Mouse (Mus musculus): Measurements from ENCODE around the gene C4b. TPM values are rescaled to one million over a fixed set of nuclear protein-coding genes. Genes with fewer than 3 reads are reported as not detected.
A peak's percentile ranks its signal among the peaks of the same experiment; 100 is the strongest.
"Not testable (repeated sequence)": the region's sequence is repeated elsewhere in the genome, so short reads cannot be mapped to it uniquely, and the experiment has no call there.

The C4b gene
- polyA plus RNA-seq, 1 experiment from 2014 or later = 0.39 TPM

DNA sequence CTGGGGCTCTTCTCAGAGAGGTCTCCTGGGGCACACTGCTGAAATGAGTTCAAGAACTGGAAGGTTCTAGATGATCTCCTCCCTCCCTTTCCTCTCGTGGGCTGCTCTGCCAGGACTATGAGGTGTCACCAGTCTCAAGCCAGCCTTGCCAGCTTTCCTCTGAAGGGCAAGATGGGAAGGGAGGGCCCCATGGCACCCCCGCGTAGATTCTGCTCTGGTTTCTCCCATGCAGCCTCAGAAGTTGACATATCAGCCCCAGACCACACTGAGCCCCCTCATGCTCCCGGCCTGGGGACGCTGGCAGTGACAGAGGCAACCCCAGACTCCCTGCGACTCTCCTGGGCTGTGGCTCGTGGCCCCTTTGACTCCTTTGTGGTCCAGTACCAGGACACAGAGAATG, 28.2 kb downstream of the C4b start:
- not testable (repeated sequence) for H3K27me3 ChIP-seq (ENCODE audit: control insufficient read depth, insufficient read depth, low read depth, low read length); H3K9me3 ChIP-seq (replicated peaks; ENCODE audit: control insufficient read depth, low read length, poor library complexity, severe bottlenecking); ATAC-seq; H3K36me3 ChIP-seq (ENCODE audit: control insufficient read depth, insufficient read depth, low read length); H3K4me3 ChIP-seq (ENCODE audit: low read depth, low read length); H3K27ac ChIP-seq (ENCODE audit: low read length); H3K9ac ChIP-seq (ENCODE audit: low read depth, low read length); H3K4me1 ChIP-seq (ENCODE audit: control insufficient read depth, insufficient read depth, low read length); H3K4me2 ChIP-seq (ENCODE audit: low read length)
- 84% methylated on average over 6 of the region's 7 CpGs for WGBS

DNA sequence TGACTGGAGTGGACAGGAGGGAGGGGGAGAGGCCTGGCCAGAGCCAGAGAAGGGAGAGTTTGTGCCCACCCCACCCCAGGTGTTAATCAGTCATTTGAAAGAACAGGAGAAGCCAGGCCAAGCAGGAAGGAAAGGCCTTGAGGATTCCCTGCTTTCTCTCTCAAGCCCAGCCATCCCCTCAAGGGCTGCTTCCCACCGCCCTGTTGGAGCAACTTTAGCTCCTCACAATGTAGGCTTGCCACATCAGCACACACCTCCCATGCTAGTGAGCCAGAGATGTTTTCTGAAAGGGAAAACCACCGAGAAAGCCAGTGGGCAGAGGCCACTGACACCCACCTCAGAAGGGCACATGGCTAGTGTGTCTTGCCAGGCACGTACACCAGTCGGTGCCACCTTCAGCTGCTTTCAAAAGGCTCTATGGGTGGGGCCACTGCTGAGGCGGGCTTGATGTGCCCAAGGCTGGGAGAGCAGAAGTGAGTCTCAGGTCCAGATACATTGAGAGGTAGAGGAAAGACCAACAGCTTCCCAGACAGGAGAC, 28.7 kb downstream of the C4b start:
- H3K36me3 ChIP-seq (ENCODE audit: control insufficient read depth, insufficient read depth, low read length); H3K4me1 ChIP-seq (ENCODE audit: control insufficient read depth, insufficient read depth, low read length); H3K27me3 ChIP-seq (ENCODE audit: control insufficient read depth, insufficient read depth, low read depth, low read length); H3K9me3 ChIP-seq (replicated peaks; ENCODE audit: control insufficient read depth, low read length, poor library complexity, severe bottlenecking); H3K4me3 ChIP-seq (ENCODE audit: low read depth, low read length); H3K4me2 ChIP-seq (ENCODE audit: low read length); ATAC-seq; H3K27ac ChIP-seq (ENCODE audit: low read length); H3K9ac ChIP-seq (ENCODE audit: low read depth, low read length): not testable (repeated sequence)
- 87% methylated on average over 5 of the region's 5 CpGs for WGBS

DNA sequence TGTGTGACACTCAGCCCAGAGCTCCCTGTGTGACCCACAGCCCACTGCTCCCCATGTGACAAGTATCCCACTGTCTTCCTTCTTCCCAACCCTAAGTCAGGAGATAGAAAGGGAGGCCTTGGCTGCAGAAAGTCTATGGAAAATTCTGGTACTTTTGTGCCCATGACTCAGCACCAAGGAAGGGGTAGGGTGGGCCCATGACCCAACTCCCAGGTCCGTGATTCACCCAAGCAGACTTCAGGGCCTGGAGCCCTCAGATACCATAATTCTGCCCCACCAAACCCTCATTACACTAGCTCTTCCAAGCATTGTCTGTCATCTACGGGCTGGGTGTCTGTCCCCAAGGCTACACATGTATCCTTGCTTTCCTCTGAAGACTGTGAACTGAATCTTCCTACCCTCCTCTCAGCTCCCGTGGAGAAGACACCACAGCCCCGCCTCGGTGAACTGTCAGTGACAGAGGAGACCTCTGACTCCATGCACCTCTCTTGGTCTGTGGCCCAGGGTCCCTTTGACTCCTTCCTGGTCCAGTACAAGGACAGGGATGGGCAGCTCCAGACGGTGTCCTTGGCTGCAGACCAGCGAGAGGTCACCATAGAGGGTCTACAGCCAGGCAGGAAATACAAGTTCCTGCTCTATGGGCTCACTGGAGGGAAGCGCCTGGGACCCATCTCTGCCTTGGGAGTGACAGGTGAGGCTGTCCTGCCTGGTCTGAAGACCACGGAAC, 29.3 kb downstream of the C4b start:
- not testable (repeated sequence) for H3K27ac ChIP-seq (ENCODE audit: low read length); ATAC-seq; H3K36me3 ChIP-seq (ENCODE audit: control insufficient read depth, insufficient read depth, low read length); H3K4me3 ChIP-seq (ENCODE audit: low read depth, low read length); H3K4me1 ChIP-seq (ENCODE audit: control insufficient read depth, insufficient read depth, low read length); H3K9ac ChIP-seq (ENCODE audit: low read depth, low read length); H3K9me3 ChIP-seq (replicated peaks; ENCODE audit: control insufficient read depth, low read length, poor library complexity, severe bottlenecking); H3K4me2 ChIP-seq (ENCODE audit: low read length); H3K27me3 ChIP-seq (ENCODE audit: control insufficient read depth, insufficient read depth, low read depth, low read length)
- WGBS = 86% methylated on average over 9 of the region's 9 CpGs

DNA sequence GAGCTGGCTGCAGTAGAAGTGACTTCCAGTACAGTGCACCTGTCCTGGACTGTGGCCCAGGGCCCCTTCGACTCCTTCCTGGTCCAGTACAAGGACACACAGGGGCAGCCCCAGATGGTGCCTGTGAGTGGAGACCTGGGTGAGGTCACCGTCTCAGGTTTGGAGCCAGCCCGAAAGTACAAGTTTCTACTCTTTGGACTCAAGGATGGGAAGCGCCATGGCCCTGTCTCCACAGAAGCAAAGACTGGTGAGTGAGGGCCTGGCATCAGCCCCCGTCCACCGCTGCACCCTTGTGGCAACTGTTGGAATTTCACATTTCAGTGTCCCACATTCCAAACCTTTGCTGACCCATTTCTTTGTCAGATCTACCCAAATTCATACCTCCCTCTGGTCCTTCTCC, 30.7 kb downstream of the C4b start:
- H3K4me2 ChIP-seq (ENCODE audit: low read length) = no peak overlapping the region
- no peak for ATAC-seq
- H3K27ac ChIP-seq (ENCODE audit: low read length) = no peak overlapping the region
- 45% methylated on average over 6 of the region's 6 CpGs for WGBS
- no peak overlapping the region for H3K9ac ChIP-seq (ENCODE audit: low read depth, low read length)
- H3K4me3 ChIP-seq (ENCODE audit: low read depth, low read length) = no peak overlapping the region
- H3K4me1 ChIP-seq (ENCODE audit: control insufficient read depth, insufficient read depth, low read length) = no peaks in the 10 kb centered on the region
- no peaks in the 10 kb centered on the region for H3K36me3 ChIP-seq (ENCODE audit: control insufficient read depth, insufficient read depth, low read length)
- no peaks in the 10 kb centered on the region for H3K27me3 ChIP-seq (ENCODE audit: control insufficient read depth, insufficient read depth, low read depth, low read length)
- H3K9me3 ChIP-seq (replicated peaks; ENCODE audit: control insufficient read depth, low read length, poor library complexity, severe bottlenecking) = no peaks in the 10 kb centered on the region

DNA sequence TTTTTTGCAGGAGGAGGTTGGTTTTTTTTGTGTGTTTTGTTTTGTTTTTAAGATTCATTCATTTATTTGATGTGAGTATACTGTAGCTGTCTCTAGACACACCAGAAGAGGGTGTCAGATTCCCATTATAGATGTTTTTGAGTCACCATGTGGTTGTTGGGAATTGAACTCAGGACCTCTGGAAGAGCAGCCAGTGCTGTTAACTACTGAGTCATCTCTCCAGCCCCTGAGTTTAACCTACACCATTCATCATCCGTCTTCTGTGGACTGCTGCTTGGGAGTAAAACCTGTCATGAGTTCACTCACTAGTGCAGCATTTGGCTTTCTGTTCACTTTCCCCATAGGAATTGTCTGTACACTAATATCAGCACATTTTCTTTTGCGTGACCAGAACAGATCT, 37.2 kb downstream of the C4b start:
- not testable (repeated sequence) for H3K27me3 ChIP-seq (ENCODE audit: control insufficient read depth, insufficient read depth, low read depth, low read length); ATAC-seq; H3K27ac ChIP-seq (ENCODE audit: low read length); H3K4me2 ChIP-seq (ENCODE audit: low read length); H3K9ac ChIP-seq (ENCODE audit: low read depth, low read length); H3K36me3 ChIP-seq (ENCODE audit: control insufficient read depth, insufficient read depth, low read length); H3K4me1 ChIP-seq (ENCODE audit: control insufficient read depth, insufficient read depth, low read length); H3K9me3 ChIP-seq (replicated peaks; ENCODE audit: control insufficient read depth, low read length, poor library complexity, severe bottlenecking); H3K4me3 ChIP-seq (ENCODE audit: low read depth, low read length)
- 84% methylated on average over 2 of the region's 2 CpGs for WGBS

DNA sequence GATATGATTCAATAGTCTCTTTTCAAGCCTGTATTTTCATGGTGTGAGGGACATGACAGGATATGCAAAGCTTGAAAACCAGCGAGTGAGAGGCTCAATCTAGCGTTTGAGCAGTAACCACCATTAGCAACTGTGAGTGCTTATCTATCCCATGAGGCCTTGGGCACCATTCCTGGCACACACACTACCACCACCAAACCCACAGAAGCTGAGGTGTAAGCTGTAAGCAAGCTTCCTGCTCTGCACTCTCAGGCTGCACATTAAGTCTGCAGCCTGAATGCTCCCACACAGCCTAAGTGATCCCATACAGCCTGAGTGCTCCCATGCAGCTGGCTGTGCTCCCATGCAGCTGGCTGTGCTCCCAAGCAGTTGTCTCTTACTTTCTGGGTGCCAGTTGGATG, 43.0 kb downstream of the C4b start:
- Histone ChIP-seq H3K27me3 (ENCODE audit: control insufficient read depth, insufficient read depth, low read depth, low read length) (no peaks in the 10 kb centered on the region), H3K27ac (ENCODE audit: low read length) (0 out of 2 replicates have a peak overlapping the region, but pooled peaks have one; percentile 15), H3K36me3 (ENCODE audit: control insufficient read depth, insufficient read depth, low read length) (no peaks in the 10 kb centered on the region), H3K4me1 (ENCODE audit: control insufficient read depth, insufficient read depth, low read length) (peaks cover 4% of the 10 kb centered on the region; the same call in 1 of the 2 replicates), H3K4me2 (ENCODE audit: low read length) (no peak overlapping the region), H3K4me3 (ENCODE audit: low read depth, low read length) (no peak overlapping the region), H3K9me3 (replicated peaks; ENCODE audit: control insufficient read depth, low read length, poor library complexity, severe bottlenecking) (no peaks in the 10 kb centered on the region), H3K9ac (ENCODE audit: low read depth, low read length) (no peak overlapping the region)
- WGBS = 64% methylated on average over 2 of the region's 2 CpGs
- no peak for ATAC-seq

DNA sequence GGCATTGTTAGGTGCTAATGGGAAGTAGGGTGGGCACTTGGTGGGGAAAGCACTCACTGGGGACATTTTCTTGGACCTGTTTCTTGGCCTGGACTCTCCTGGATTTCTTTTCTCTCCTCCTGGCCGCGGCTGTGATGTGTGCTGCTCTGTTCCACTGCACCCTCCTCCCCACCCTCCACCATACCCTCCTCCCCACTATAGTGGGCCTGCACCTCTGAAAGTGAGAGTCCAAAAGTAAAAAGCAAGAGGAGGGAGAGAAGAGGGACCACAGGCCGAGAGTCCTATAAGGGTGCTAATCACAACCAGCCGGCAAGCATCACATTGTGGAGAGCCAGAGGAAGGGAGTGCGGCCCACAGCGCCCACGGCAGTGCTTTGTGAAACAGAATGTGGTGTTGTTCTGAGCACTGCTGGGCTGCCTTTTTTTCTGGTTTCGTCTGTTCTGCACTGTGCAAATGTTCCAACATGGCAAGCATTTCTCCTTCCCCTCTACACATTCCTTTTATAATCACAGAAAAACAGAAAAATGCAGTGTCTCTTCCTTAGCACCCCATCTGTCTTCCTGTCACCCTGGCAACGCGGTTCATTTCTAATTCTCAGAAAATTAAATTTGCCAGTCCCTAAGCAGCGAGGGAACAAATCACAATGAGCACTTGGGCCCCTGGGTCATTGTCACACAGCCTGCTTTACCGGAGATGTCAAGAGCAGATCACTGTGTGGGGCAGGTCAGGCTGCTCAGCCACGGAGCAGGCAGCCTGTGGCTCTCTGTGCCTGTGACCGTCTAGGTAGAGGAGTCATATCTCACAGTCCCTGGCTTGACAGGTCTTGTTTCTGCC, 43.9 kb downstream of the C4b start:
- Histone ChIP-seq H3K9ac (ENCODE audit: low read depth, low read length) (no peak overlapping the region), H3K36me3 (ENCODE audit: control insufficient read depth, insufficient read depth, low read length) (no peaks in the 10 kb centered on the region), H3K4me2 (ENCODE audit: low read length) (no peak overlapping the region), H3K27ac (ENCODE audit: low read length) (peak overlapping the region; percentile 40), H3K9me3 (replicated peaks; ENCODE audit: control insufficient read depth, low read length, poor library complexity, severe bottlenecking) (no peaks in the 10 kb centered on the region), H3K4me3 (ENCODE audit: low read depth, low read length) (no peak overlapping the region), H3K4me1 (ENCODE audit: control insufficient read depth, insufficient read depth, low read length) (peaks cover 4% of the 10 kb centered on the region; the same call in 1 of the 2 replicates), H3K27me3 (ENCODE audit: control insufficient read depth, insufficient read depth, low read depth, low read length) (no peaks in the 10 kb centered on the region)
- ATAC-seq = peak; percentile 64
- 40% methylated on average over 12 of the region's 14 CpGs for WGBS

DNA sequence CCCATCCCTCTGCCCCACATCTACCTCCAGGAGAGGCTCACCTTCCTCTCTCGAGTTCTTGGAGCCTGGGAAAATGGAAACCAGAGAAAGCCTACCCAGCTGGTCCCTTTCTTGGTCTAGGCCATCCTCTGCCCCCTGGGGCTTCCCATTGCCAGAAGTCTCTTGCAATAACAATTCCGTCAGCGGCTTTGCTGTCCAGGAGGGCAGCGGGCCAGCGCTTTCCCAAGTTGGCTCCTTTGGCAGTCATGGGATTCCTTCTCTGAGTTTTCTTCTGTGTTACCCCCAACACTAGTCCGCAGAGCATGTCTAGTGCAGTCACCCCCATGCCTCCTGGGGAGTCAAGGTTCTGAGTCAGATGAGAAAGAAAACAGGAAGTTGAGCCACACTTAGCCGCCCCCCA, 50.8 kb downstream of the C4b start:
- H3K9me3 ChIP-seq (replicated peaks; ENCODE audit: control insufficient read depth, low read length, poor library complexity, severe bottlenecking) = no peaks in the 10 kb centered on the region
- H3K4me1 ChIP-seq (ENCODE audit: control insufficient read depth, insufficient read depth, low read length) = no peaks in the 10 kb centered on the region
- WGBS = 62% methylated on average over 7 of the region's 7 CpGs
- H3K4me2 ChIP-seq (ENCODE audit: low read length) = no peak overlapping the region
- no peak overlapping the region for H3K4me3 ChIP-seq (ENCODE audit: low read depth, low read length)
- no peak for ATAC-seq
- no peak overlapping the region for H3K9ac ChIP-seq (ENCODE audit: low read depth, low read length)
- H3K36me3 ChIP-seq (ENCODE audit: control insufficient read depth, insufficient read depth, low read length) = no peaks in the 10 kb centered on the region
- H3K27me3 ChIP-seq (ENCODE audit: control insufficient read depth, insufficient read depth, low read depth, low read length) = no peaks in the 10 kb centered on the region
- no peak overlapping the region for H3K27ac ChIP-seq (ENCODE audit: low read length)

DNA sequence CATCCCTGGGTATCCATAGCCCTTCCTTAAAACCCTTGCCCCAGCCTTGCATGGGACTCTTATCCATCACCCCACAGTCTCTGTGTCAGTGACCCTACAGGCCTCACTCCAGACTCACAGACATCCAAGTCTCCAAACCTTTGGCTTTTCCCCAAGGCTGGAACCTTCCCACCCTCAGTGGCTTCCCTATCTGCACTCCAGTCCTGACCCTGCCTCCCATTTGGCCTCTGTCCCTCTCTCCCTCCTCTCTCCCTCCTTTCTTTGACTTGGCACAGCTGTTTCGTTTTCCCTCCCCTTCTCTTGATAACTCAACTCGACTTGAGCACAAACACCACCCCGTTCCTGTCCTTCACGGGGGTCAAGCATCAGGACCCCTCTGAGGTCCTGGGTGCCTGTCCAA, 53.2 kb downstream of the C4b start:
- Histone ChIP-seq H3K4me2 (ENCODE audit: low read length) (no peak overlapping the region), H3K27ac (ENCODE audit: low read length) (no peak overlapping the region), H3K4me3 (ENCODE audit: low read depth, low read length) (no peak overlapping the region), H3K9ac (ENCODE audit: low read depth, low read length) (no peak overlapping the region), H3K36me3 (ENCODE audit: control insufficient read depth, insufficient read depth, low read length) (no peaks in the 10 kb centered on the region), H3K4me1 (ENCODE audit: control insufficient read depth, insufficient read depth, low read length) (no peaks in the 10 kb centered on the region), H3K27me3 (ENCODE audit: control insufficient read depth, insufficient read depth, low read depth, low read length) (no peaks in the 10 kb centered on the region), H3K9me3 (replicated peaks; ENCODE audit: control insufficient read depth, low read length, poor library complexity, severe bottlenecking) (no peaks in the 10 kb centered on the region)
- WGBS = 76% methylated on average over 4 of the region's 4 CpGs
- no peak for ATAC-seq
